Mouse (Mus musculus): Measurements from ENCODE around the gene Cd28.

- TF ChIP-seq CTCF (IDR thresholded peaks at IDR 0.05) (no peak), POLR2A (IDR thresholded peaks at IDR 0.05; ENCODE audit: insufficient read depth, low read depth, low read length) (no peak), EP300 (IDR thresholded peaks at IDR 0.05; ENCODE audit: insufficient read depth, low read depth, low read length) (no peak)
These were observed 59.6 kb downstream of the Cd28 start for GRCm38 (mm10) chr1:60776166-60776565.
